ENCODE assay signal across 25 mouse cellular contexts in genomic region chr6:32793163-32793562, GRCm38 (mm10).
"Had no signal": no experiment of that assay in that cellular context is flagged by ENCODE, and none has a peak within 500 bp of the region (broad histone marks: within the 10 kb centered on the region; RNA-seq: fewer than 3 reads in every experiment).

No protein-coding gene starts in this region.

- H3K4me3 ChIP-seq: heart, adult 2 months; heart, embryonic 13.5 days; heart, embryonic 15.5 days; hindbrain, embryonic 13.5 days; hindbrain, embryonic 15.5 days; kidney, embryonic 15.5 days; limb, embryonic 13.5 days; limb, embryonic 15.5 days had no signal

- DNase-seq: forebrain, postnatal 0 days; gastrocnemius, postnatal 14 days; gastrocnemius, postnatal 36 days; heart, adult 11 months; heart, adult 2 months; heart, postnatal 14 days; heart, postnatal 36 days; kidney, adult 18-20 months; kidney, adult 8-10 months; kidney, postnatal 14 days; kidney, postnatal 36 days; layer of hippocampus, adult 9-11 months; layer of hippocampus, postnatal 36 days; left cerebral cortex, postnatal 4 days had no signal

- H3K4me2 ChIP-seq: heart, embryonic 11.5 days; heart, embryonic 13.5 days; heart, embryonic 15.5 days; hindbrain, embryonic 13.5 days; hindbrain, embryonic 15.5 days; kidney, embryonic 15.5 days; limb, embryonic 13.5 days; limb, embryonic 15.5 days had no signal

- ATAC-seq: forebrain, postnatal 0 days; hindbrain, postnatal 0 days; intestine, embryonic 16.5 days had no signal

- H3K36me3 ChIP-seq: hindbrain, embryonic 15.5 days had no signal

- H3K9me3 ChIP-seq: heart, embryonic 13.5 days; heart, embryonic 15.5 days; hindbrain, embryonic 13.5 days; hindbrain, embryonic 15.5 days; kidney, embryonic 15.5 days; limb, embryonic 13.5 days; limb, embryonic 15.5 days had no signal

- H3K4me1 ChIP-seq: limb, embryonic 15.5 days had no signal

- H3K27ac ChIP-seq: heart, adult 2 months; heart, embryonic 13.5 days; heart, embryonic 15.5 days; hindbrain, embryonic 13.5 days; hindbrain, embryonic 15.5 days; hindbrain, postnatal 0 days; kidney, embryonic 15.5 days; kidney, postnatal 0 days; limb, embryonic 13.5 days; limb, embryonic 15.5 days had no signal

- H3K9ac ChIP-seq: forebrain, postnatal 0 days; heart, embryonic 13.5 days; heart, embryonic 15.5 days; hindbrain, embryonic 13.5 days; hindbrain, embryonic 15.5 days; kidney, embryonic 15.5 days; limb, embryonic 13.5 days; limb, embryonic 15.5 days had no signal

- H3K27me3 ChIP-seq: heart, embryonic 13.5 days; heart, embryonic 15.5 days; hindbrain, embryonic 13.5 days; hindbrain, embryonic 15.5 days; kidney, embryonic 15.5 days; limb, embryonic 13.5 days; limb, embryonic 15.5 days had no signal
